Mouse (Mus musculus) adipocyte (in vitro differentiated cells): ENCODE measurements around the gene Gm3327.
"Not testable (repeated sequence)": the region's sequence is repeated elsewhere in the genome, so short reads cannot be mapped to it uniquely, and the experiment has no call there.

Experiments used
- DNase-seq: peaks from one replicate; pipeline ENCODE4 v3.0.0-alpha.2; 2016; ENCODE audit warnings: low spot score

Gm3327 gene

GRCm38 (mm10) chr14:44123551-44123950, at the start of gene Gm3327:
Gene Gm3327 (plus strand): TSS chr14:44123851.
- DNase-seq: not testable (repeated sequence)

DNA sequence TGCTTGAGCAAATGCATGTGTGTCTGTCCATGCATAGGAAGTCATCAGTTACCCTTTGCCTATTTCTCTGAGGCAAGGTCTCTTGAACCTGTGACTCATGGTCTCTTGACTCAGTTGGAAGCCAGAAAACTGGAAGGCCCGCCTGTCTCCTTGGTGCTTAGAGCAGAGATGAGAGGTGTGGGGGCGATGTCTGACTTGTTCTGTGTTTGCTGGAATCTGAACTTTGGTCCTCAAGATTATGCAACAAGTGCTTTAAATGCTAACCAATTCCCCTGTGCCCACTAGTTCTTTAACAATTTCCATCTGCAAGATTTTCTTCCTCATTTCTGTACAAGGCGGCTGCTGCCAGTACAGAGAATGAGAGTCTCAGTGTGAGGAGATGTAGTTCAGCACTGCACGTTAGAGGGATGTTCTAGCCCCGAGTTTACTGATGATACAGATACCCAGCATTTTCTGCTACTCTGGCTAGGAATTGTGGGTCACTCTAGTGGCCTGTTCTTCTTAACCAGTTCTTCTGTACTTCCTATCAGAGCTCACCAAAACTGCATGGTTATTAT, 45.8 kb upstream of the Gm3327 start:
- DNase-seq: not testable (repeated sequence)

GRCm38 (mm10) chr14:44086588-44086987, 37.1 kb upstream of the Gm3327 start:
- not testable (repeated sequence) for DNase-seq

DNA sequence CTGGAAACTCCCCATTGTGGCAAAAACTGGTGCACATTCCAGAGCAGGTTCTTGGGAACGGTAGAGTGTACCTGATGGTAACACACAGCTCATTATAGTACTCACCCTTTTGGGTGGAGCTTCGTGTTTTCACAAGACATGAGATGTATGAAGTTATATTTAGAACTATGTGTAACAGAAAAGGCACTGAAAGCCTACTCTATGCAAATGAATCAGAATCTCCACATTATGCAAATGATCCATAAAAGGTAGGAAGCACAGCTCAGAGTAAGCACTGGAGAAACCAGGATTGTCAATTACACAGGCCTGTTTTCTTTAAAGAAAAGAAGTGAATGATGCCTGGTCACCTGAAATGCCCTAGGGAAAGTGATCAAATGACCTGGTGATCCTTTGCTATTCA, 36.1 kb upstream of the Gm3327 start:
- DNase-seq: not testable (repeated sequence)

- not testable (repeated sequence) for DNase-seq
Observed at GRCm38 (mm10) chr14:44091524-44091923, 32.1 kb upstream of the Gm3327 start.

DNA sequence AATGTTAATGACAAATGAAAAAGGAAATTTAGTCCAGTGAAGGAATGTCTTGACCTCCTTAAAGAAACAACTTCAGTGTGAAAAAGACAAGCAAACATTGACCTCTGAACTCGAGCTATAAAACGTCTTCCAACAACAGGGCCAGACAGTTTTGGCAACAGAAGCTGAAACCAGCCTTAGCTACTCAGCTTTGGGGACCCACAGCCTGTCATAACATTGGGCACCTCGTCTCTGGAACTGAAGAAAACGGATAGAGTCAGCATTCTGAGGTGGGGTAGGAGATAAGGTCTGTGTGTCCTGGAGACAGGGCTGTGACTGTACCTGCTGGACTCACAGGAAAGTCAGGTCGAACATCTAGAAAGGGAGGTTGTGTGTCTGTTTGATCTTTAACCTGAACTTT, 29.2 kb upstream of the Gm3327 start:
- not testable (repeated sequence) for DNase-seq

- not testable (repeated sequence) for DNase-seq
Observed at GRCm38 (mm10) chr14:44100030-44100429, 23.6 kb upstream of the Gm3327 start.

DNA sequence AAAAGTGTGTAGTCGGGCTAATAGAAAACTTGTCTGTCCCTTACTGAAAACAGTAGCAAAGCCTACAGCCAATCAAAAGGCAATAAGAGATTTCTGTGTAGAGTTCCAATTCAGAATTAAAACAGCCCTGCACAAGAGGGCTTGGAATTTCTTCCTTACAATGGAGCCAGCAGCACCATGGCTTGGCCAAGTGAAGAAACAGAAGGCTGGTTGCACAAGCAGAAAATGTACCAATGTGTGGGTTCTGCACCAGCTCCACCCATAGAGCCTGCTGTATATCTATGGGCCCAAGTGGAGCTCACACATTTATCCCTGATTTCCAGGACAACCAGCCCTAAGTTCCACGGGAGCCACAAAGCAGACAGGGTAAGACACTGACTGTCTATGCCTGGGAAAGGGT, 21.3 kb upstream of the Gm3327 start, which contains the start of gene Ear2:
TSS of gene Ear2 (plus strand) at position 301 of the 400 bp plus-strand sequence.
- not testable (repeated sequence) for DNase-seq

- DNase-seq: peak; percentile 69
Observed at GRCm38 (mm10) chr14:44110981-44111380, 12.7 kb upstream of the Gm3327 start.
